In the genomic region with DNA sequence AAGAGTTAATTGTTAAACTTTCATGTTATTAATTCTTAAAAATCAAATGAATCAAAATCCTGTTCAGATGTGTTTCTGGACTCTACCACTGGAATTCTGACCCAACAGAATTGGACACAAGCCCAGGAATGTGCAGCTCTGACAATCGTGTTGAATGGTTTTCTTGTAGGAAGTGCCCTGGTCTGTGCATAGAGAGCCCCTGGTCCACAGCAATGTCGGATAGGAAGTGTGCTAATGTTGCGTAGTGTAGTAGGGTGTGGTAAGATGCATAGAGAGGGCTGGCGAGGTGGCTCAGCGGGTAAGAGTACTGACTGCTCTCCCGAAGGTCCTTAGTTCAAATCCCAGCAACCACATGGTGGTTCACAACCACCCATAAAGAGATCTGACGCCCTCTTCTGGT, we compare ENCODE assay signal across 13 mouse cellular contexts. TPM values are rescaled to one million over a fixed set of nuclear protein-coding genes. Genes with fewer than 3 reads are reported as not detected.
DNase-seq lines count a peak whose midpoint lies in the region; ATAC-seq and TF ChIP-seq lines count a peak whose summit lies in the region.
"Had no signal": no experiment of that assay in that cellular context is flagged by ENCODE, and none has a peak within 500 bp of the region (broad histone marks: within the 10 kb centered on the region; RNA-seq: fewer than 3 reads in every experiment).

No protein-coding gene starts in this region.

- WGBS in heart, embryonic 11.5 days (ENCODE audit: insufficient replicate concordance) = 60% methylated on average over 7 of the region's 7 CpGs
- WGBS in lung, embryonic 14.5 days = 56% methylated on average over 7 of the region's 7 CpGs
- 74% methylated on average over 7 of the region's 7 CpGs for WGBS in midbrain, embryonic 15.5 days

- H3K36me3 ChIP-seq in heart, embryonic 11.5 days (ENCODE audit: control insufficient read depth, insufficient read depth, low read length) = no peaks in the 10 kb centered on the region
- no peaks in the 10 kb centered on the region for H3K36me3 ChIP-seq in lung, embryonic 14.5 days (ENCODE audit: insufficient read depth)
- no peaks in the 10 kb centered on the region for H3K36me3 ChIP-seq in midbrain, embryonic 15.5 days (replicated peaks)
- H3K36me3 ChIP-seq: midbrain, embryonic 10.5 days had no signal

- H3K4me3 ChIP-seq in heart, embryonic 11.5 days (ENCODE audit: low read depth, low read length) = no peak overlapping the region
- no peak overlapping the region for H3K4me3 ChIP-seq in lung, embryonic 14.5 days (ENCODE audit: low read depth, low read length)
- no peak overlapping the region for H3K4me3 ChIP-seq in midbrain, embryonic 15.5 days
- H3K4me3 ChIP-seq: midbrain, embryonic 10.5 days had no signal

- no peaks in the 10 kb centered on the region for H3K9me3 ChIP-seq in heart, embryonic 11.5 days (replicated peaks; ENCODE audit: control insufficient read depth, low read length)
- H3K9me3 ChIP-seq in lung, embryonic 14.5 days (ENCODE audit: low read depth, low read length) = no peaks in the 10 kb centered on the region
- no peaks in the 10 kb centered on the region for H3K9me3 ChIP-seq in midbrain, embryonic 15.5 days
- H3K9me3 ChIP-seq: midbrain, embryonic 10.5 days had no signal

- H3K27ac ChIP-seq in heart, embryonic 11.5 days (ENCODE audit: low read depth, low read length) = no peak overlapping the region
- no peak overlapping the region for H3K27ac ChIP-seq in lung, embryonic 14.5 days (ENCODE audit: low read depth)
- no peak overlapping the region for H3K27ac ChIP-seq in midbrain, embryonic 15.5 days
- H3K27ac ChIP-seq: midbrain, embryonic 10.5 days had no signal

- DNase-seq in heart, adult 18-20 months = peak; percentile 16 to 23
- peak; percentile 27 for DNase-seq in lung, embryonic 14.5 days
- DNase-seq in lung, postnatal 25 days (ENCODE audit: low spot score) = no peak
- DNase-seq in kidney, adult 8-10 months = peak; percentile 33 to 47
- no peak for DNase-seq in thymus, postnatal 0 days (ENCODE audit: low spot score)
- DNase-seq: cerebellum, postnatal 10 days; layer of hippocampus, postnatal 36 days; left cerebral cortex, postnatal 4 days; lung, adult 18-20 months had no signal

- no peak for ATAC-seq in heart, embryonic 11.5 days (replicated peaks; ENCODE audit: insufficient number of reproducible peaks, low FRiP score, low TSS enrichment)
- no peak for ATAC-seq in lung, embryonic 14.5 days (ENCODE audit: insufficient read depth)
- ATAC-seq in midbrain, embryonic 15.5 days (replicated peaks) = no peak

- H3K27me3 ChIP-seq in heart, embryonic 11.5 days (ENCODE audit: control insufficient read depth, insufficient read depth, low read length) = no peaks in the 10 kb centered on the region
- H3K27me3 ChIP-seq in lung, embryonic 14.5 days (ENCODE audit: insufficient read depth, low read length) = no peaks in the 10 kb centered on the region
- H3K27me3 ChIP-seq in midbrain, embryonic 15.5 days (replicated peaks) = no peaks in the 10 kb centered on the region

- no peak overlapping the region for H3K4me2 ChIP-seq in heart, embryonic 11.5 days
- no peak overlapping the region for H3K4me2 ChIP-seq in lung, embryonic 14.5 days
- no peak overlapping the region for H3K4me2 ChIP-seq in midbrain, embryonic 15.5 days

- H3K4me1 ChIP-seq in heart, embryonic 11.5 days (ENCODE audit: control insufficient read depth, insufficient read depth, low read length) = peaks cover 2% of the 10 kb centered on the region
- H3K4me1 ChIP-seq in lung, embryonic 14.5 days (ENCODE audit: insufficient read depth) = no peaks in the 10 kb centered on the region
- no peaks in the 10 kb centered on the region for H3K4me1 ChIP-seq in midbrain, embryonic 15.5 days
- H3K4me1 ChIP-seq: midbrain, embryonic 10.5 days had no signal

- no peak for TF ChIP-seq CTCF in lung, embryonic 14.5 days (IDR thresholded peaks at IDR 0.05; ENCODE audit: low read depth)

- no peak overlapping the region for H3K9ac ChIP-seq in heart, embryonic 11.5 days (ENCODE audit: low read depth, low read length)
- no peak overlapping the region for H3K9ac ChIP-seq in lung, embryonic 14.5 days
- H3K9ac ChIP-seq in midbrain, embryonic 15.5 days = no peak overlapping the region

RNA-seq across cellular contexts. Expression of a gene that starts 9.8 kb away (rescaled TPM):
- total RNA-seq in heart, adult 18-20 months (2021) = 10 to 100 TPM; 35.7 to 37.9 TPM
- polyA plus RNA-seq in heart, embryonic 11.5 days (2014; fragmentation: Nextera tagmentation; extraction: Ambion mirVana) = 9.0 and 9.7 TPM in 2 replicates
- polyA plus RNA-seq in lung, embryonic 14.5 days (2014; fragmentation: Nextera tagmentation; extraction: Ambion mirVana) = 10.6 and 11.2 TPM in 2 replicates
- polyA plus RNA-seq in thymus, postnatal 0 days (2015; fragmentation: Nextera tagmentation; extraction: Ambion mirVana) = 16.1 and 25.1 TPM in 2 replicates
- polyA plus RNA-seq in midbrain, embryonic 15.5 days (2015; fragmentation: Nextera tagmentation; extraction: Ambion mirVana) = 23.7 and 29.0 TPM in 2 replicates

RNA-seq across cellular contexts. Expression of a gene that starts 10.8 kb away (rescaled TPM):
- total RNA-seq in heart, adult 18-20 months (2021) = under 1 TPM; 0.32 to 0.41 TPM
- polyA plus RNA-seq in heart, embryonic 11.5 days (2014; fragmentation: Nextera tagmentation; extraction: Ambion mirVana) = not detected in 2 replicates
- 0.27 and 0.45 TPM in 2 replicates for polyA plus RNA-seq in lung, embryonic 14.5 days (2014; fragmentation: Nextera tagmentation; extraction: Ambion mirVana)
- 2.7 and 4.2 TPM in 2 replicates for polyA plus RNA-seq in thymus, postnatal 0 days (2015; fragmentation: Nextera tagmentation; extraction: Ambion mirVana)
- polyA plus RNA-seq in midbrain, embryonic 15.5 days (2015; fragmentation: Nextera tagmentation; extraction: Ambion mirVana) = 0.19 and 0.75 TPM in 2 replicates
- total RNA-seq: hematopoietic stem cell, adult 5-6 weeks had no signal

RNA-seq across cellular contexts. Expression of a gene that starts 12.0 kb away (rescaled TPM):
- total RNA-seq in heart, adult 18-20 months (2021) = 10 to 100 TPM; 37.7 to 38.3 TPM
- polyA plus RNA-seq in heart, embryonic 11.5 days (2014; fragmentation: Nextera tagmentation; extraction: Ambion mirVana) = 70.2 and 80.2 TPM in 2 replicates
- polyA plus RNA-seq in lung, embryonic 14.5 days (2014; fragmentation: Nextera tagmentation; extraction: Ambion mirVana) = 80.2 and 86.0 TPM in 2 replicates
- polyA plus RNA-seq in thymus, postnatal 0 days (2015; fragmentation: Nextera tagmentation; extraction: Ambion mirVana) = 56.5 and 60.4 TPM in 2 replicates
- polyA plus RNA-seq in midbrain, embryonic 15.5 days (2015; fragmentation: Nextera tagmentation; extraction: Ambion mirVana) = 59.8 and 61.5 TPM in 2 replicates

Comparison
In these comparisons a context has a peak if more than half of its experiments do, and no peak if none do; other contexts are left out.
1. DNase-seq: peak in heart, adult 18-20 months (2 of 2), lung, embryonic 14.5 days (single experiment) and kidney, adult 8-10 months (2 of 2); none in lung, postnatal 25 days (single experiment) and thymus, postnatal 0 days (single experiment).